Mouse (Mus musculus) hindbrain, postnatal 0 days (tissue): ENCODE data around the gene Elavl2. TPM values are rescaled to one million over a fixed set of nuclear protein-coding genes. Genes with fewer than 3 reads are reported as not detected.
A peak's percentile ranks its signal among the peaks of the same experiment; 100 is the strongest.

Experiments
- ATAC-seq: fragments of 200-750 bp; cut with Nextera tagmentation; 2 replicates; pipeline ENCODE4 v1.8.0; 2017; ENCODE audit warnings: mild to moderate bottlenecking, moderate TSS enrichment, moderate library complexity
- DNase-seq: peaks from one replicate; pipeline ENCODE4 v3.0.0-alpha.2; 2015; ENCODE audit warnings: low spot score
- H3K27ac ChIP-seq: fragments of 300-500 bp; sonication (generic); 2 replicates; pipeline ENCODE4 v1.5.1; 2014; ENCODE audit warnings: mild to moderate bottlenecking
- H3K27me3 ChIP-seq: fragments of 300-500 bp; sonication (generic); 2 replicates; pipeline ENCODE4 v1.6.1; 2014; ENCODE audit warnings: low read length, mixed read lengths; ENCODE audit not compliant: insufficient read depth
- H3K36me3 ChIP-seq: fragments of 300-500 bp; sonication (generic); 2 replicates; pipeline ENCODE4 v1.6.1; 2014; ENCODE audit warnings: low read length, mixed read lengths; ENCODE audit not compliant: insufficient read depth
- H3K4me1 ChIP-seq: fragments of 300-500 bp; sonication (generic); 2 replicates; pipeline ENCODE4 v1.6.1; 2014; ENCODE audit warnings: antibody characterized with exemption, low read length, mixed read lengths; ENCODE audit not compliant: insufficient read depth
- H3K4me2 ChIP-seq: fragments of 300-500 bp; sonication (generic); 2 replicates; pipeline ENCODE4 v1.6.1; 2014; ENCODE audit warnings: low read depth, mild to moderate bottlenecking, low read length, moderate library complexity, mixed read lengths
- H3K4me3 ChIP-seq: fragments of 300-500 bp; sonication (generic); 2 replicates; pipeline ENCODE4 v1.5.1; 2014; ENCODE audit warnings: low read length
- H3K9ac ChIP-seq: fragments of 300-500 bp; sonication (generic); replicated peaks from 2 replicates; pipeline ENCODE4 v1.6.1; 2014; ENCODE audit warnings: mild to moderate bottlenecking, low read length, moderate library complexity, mixed read lengths
- H3K9me3 ChIP-seq: fragments of 300-500 bp; sonication (generic); 2 replicates; pipeline ENCODE4 v1.6.1; 2016; ENCODE audit warnings: low read length, mixed read lengths
- CTCF ChIP-seq: IDR thresholded peaks from 2 replicates; pipeline ENCODE4 v1.5.1; 2016; ENCODE audit warnings: antibody characterized with exemption, control low read depth, low read depth
- WGBS: fragments of 180-500 bp; shearing (Covaris S2); extraction: QIAGEN DNeasy Blood & Tissue Kit; methylation state at CpG from one replicate; pipeline ENCODE4 v1.1.7; 2014; 5-methylcytosine and 5-hydroxymethylcytosine counted together
- polyA plus RNA-seq: library from polyadenylated mRNA; unstranded; fragments of >200 nt; fragmentation: Nextera tagmentation; extraction: Ambion mirVana; gene quantifications from 2 replicates; pipeline ENCODE4 v1.2.1, GENCODE M21; 2015
- total RNA-seq: library from RNA; depleted of rRNA; stranded (reverse); fragments of >200 nt; gene quantifications from 2 replicates; pipeline ENCODE4 v1.2.3, GENCODE M21; 2014; rRNA removed

Gene Elavl2
- total RNA-seq (72.0 and 93.5 TPM in 2 replicates), polyA plus RNA-seq (97.0 and 100 TPM in 2 replicates)

DNA sequence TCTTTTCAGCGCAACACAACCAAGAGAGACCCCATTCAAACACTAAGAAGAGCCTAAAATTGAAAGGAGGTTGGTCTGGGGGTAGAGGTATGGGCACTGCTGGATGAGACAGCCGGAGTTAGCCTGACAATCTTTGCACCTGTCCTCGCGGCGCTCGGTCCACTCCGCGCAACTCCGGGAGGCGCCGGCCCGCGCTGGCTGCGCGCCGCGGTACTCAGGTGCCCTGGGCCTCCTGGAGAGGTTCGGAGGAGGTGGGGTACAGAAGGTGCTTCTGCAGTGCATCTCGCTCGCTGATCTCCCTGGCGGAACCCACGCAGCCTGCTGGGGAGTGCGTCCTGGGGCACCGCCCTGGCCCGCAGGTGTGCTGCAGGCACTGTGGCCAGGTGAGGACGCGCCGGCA, at the start of gene Elavl2:
TSS of gene Elavl2 (minus strand) at position 363 of the 400 bp plus-strand sequence.
- peak within 1 kb of the TSS; percentile 43 for H3K4me3 ChIP-seq
- peak within 1 kb of the TSS; percentile 58 for H3K9ac ChIP-seq
- WGBS = 2% methylated on average over 28 of the region's 28 CpGs
- H3K4me1 ChIP-seq = no peaks in the 10 kb centered on the region
- no peak within 1 kb of the TSS for H3K27ac ChIP-seq
- no peaks in the 10 kb centered on the region for H3K9me3 ChIP-seq
- peak; percentile 71 for ATAC-seq
- H3K4me2 ChIP-seq = peak within 1 kb of the TSS; percentile 72
- TF ChIP-seq CTCF = no peak
- no peaks in the 10 kb centered on the region for H3K27me3 ChIP-seq
- no peaks in the 10 kb centered on the region for H3K36me3 ChIP-seq
- DNase-seq = peak; percentile 21

DNA sequence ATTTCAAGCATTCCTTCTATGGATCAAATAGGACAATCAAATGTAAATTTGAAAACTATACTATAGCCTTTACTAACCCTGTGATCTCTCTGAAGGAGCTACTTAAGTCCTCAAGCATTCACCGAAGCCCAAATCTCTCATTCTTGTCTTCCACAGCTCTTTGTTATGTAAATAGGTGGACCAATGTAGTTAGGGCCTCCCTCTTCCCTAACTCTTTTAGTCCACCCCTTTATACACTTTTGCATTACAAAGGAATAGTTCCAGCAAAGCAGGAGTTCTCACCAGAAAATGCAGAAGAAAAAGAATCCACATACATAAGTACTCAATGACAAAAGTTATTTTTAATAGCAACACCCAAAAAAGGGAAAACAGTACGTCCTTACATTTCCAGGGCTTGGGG, 47.3 kb upstream of the Elavl2 start:
- Histone ChIP-seq H3K9me3 (no peaks in the 10 kb centered on the region), H3K27ac (no peak overlapping the region), H3K4me2 (no peak overlapping the region), H3K9ac (no peak overlapping the region), H3K4me3 (no peak overlapping the region), H3K36me3 (no peaks in the 10 kb centered on the region), H3K27me3 (no peaks in the 10 kb centered on the region), H3K4me1 (no peaks in the 10 kb centered on the region)
- WGBS = 18% methylated on average over 2 of the region's 2 CpGs
- ATAC-seq (no peak), DNase-seq (no peak)
- TF ChIP-seq CTCF = no peak

DNA sequence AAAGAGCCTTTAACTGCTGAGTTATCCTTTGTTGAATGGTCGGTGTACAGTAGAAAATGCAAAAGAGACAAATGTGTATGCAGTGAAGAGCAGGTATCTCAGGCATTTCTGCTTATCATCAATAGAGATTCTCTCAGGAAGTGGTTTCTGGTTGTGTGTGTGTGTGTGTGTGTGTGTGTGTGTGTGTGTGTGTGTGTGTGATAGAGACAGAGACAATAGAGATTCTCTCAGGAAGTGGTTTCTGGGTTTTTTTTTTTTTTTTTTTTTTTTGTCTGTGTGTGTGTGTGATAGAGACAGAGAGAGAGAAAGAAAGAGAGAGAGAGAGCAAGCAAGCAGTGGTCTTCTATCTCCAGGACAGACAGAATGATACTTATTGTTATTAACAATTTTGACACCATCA, 15.0 kb upstream of the Elavl2 start:
- no peak for TF ChIP-seq CTCF
- Histone ChIP-seq H3K4me1 (no peaks in the 10 kb centered on the region), H3K27me3 (no peaks in the 10 kb centered on the region), H3K9ac (no peak overlapping the region), H3K4me3 (no peak overlapping the region), H3K4me2 (no peak overlapping the region), H3K9me3 (0 out of 2 replicates have a peak, but pooled peaks cover 2% of the 10 kb centered on the region), H3K36me3 (no peaks in the 10 kb centered on the region), H3K27ac (no peak overlapping the region)
- DNase-seq = no peak
- ATAC-seq = no peak
- 90% methylated on average over 1 of the region's 1 CpGs for WGBS

DNA sequence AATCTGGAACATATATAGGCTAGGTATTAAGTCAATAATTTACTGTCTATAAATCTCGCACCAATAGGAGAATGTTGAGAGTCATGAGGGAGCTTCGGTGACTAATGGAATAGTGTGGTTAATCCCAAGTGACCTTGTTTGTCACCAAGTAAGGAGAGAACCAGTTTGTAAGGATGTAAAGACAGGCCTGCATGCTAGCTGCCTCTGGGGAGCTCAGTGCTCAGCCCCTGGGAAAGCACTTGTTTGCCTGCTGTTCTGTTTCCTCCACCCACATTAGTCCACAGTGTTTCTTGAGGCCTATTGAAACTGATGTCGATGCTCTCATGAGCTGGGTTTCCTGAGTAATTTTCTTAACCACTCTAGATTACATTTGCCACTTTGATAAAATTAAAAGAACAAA, 4.5 kb upstream of the Elavl2 start:
- no peak overlapping the region for H3K27ac ChIP-seq
- ATAC-seq (no peak), DNase-seq (no peak)
- H3K27me3 ChIP-seq = no peaks in the 10 kb centered on the region
- no peaks in the 10 kb centered on the region for H3K9me3 ChIP-seq
- no peak for TF ChIP-seq CTCF
- H3K9ac ChIP-seq = no peak overlapping the region
- no peak overlapping the region for H3K4me3 ChIP-seq
- WGBS = 72% methylated on average over 3 of the region's 3 CpGs
- H3K4me2 ChIP-seq = no peak overlapping the region
- H3K4me1 ChIP-seq = no peaks in the 10 kb centered on the region
- no peaks in the 10 kb centered on the region for H3K36me3 ChIP-seq

DNA sequence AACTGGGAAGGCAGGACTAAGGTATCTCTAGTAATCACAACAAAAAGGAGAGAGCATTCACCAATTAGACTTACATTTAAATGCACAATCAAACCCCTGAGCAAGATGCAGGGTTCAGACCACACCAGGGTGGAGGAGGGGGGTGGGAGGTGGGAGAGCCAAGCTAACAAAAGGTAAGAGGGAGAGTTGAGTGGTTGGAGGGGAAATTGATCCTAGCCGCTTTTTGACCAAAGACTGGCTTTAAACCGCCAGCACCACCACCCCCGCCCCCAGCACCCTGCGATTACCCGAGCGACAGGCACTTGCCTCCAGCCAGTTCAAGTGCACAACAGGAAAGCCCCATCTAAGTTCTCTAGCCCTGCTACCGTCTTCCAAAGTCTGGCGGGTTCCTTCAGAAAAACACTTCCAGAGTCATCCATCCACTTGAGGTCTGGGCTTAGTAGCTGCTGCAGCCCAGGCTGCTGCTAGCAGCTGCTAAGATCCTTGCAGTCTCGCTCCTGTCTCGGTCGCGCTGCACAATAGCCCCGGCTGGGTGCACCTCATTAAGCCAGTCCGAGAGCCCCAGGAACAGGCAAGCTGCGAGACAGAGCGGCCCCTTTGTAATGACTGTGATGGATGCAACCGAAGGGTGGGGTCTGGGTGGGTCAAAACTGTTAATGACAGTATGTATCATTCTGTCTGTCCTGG, 932 bp downstream of the Elavl2 start:
- H3K9me3 ChIP-seq = no peaks in the 10 kb centered on the region
- no peak overlapping the region for H3K27ac ChIP-seq
- no peaks in the 10 kb centered on the region for H3K36me3 ChIP-seq
- H3K4me3 ChIP-seq = peak overlapping the region; percentile 43
- peak overlapping the region; percentile 58 for H3K9ac ChIP-seq
- DNase-seq = peak; percentile 67
- no peak for TF ChIP-seq CTCF
- no peaks in the 10 kb centered on the region for H3K4me1 ChIP-seq
- WGBS = 2% methylated on average over 17 of the region's 17 CpGs
- peak; percentile 87 for ATAC-seq
- no peaks in the 10 kb centered on the region for H3K27me3 ChIP-seq
- peak overlapping the region; percentile 72 for H3K4me2 ChIP-seq

DNA sequence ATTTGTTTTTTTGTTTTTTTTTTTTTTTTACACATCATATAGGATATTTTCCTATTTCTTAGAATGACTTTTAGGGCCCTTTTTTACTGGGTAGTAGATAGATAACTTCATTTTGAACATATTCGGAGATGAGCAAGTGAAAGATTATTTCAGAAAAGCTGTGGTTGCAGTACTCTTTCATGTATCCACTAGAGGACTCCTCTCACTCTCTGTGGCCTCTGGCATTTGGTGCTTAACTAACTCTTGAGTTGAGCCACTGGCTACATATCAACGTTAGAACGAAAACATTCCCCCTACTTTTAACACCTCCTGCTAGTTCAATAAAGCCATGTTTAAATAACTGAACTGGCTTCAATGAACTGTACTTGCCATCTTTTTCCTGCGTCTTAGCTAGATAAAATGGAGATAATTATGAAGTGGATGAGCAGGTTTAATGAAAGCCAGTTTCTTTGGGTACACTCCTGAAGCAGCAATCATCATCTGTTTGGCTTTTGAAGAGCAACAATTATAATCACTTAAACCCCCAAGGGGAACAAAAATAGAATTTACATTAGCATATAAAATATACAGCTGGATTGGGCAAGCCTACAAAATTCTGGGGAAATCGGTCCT, 8.5 kb downstream of the Elavl2 start:
- no peak overlapping the region for H3K4me2 ChIP-seq
- peak; percentile 46 for TF ChIP-seq CTCF
- H3K9ac ChIP-seq = no peak overlapping the region
- no peaks in the 10 kb centered on the region for H3K27me3 ChIP-seq
- WGBS = 66% methylated on average over 5 of the region's 5 CpGs
- H3K27ac ChIP-seq = no peak overlapping the region
- peak; percentile 31 for DNase-seq
- no peaks in the 10 kb centered on the region for H3K4me1 ChIP-seq
- no peak for ATAC-seq
- H3K4me3 ChIP-seq = no peak overlapping the region
- H3K36me3 ChIP-seq = no peaks in the 10 kb centered on the region
- H3K9me3 ChIP-seq = no peaks in the 10 kb centered on the region

DNA sequence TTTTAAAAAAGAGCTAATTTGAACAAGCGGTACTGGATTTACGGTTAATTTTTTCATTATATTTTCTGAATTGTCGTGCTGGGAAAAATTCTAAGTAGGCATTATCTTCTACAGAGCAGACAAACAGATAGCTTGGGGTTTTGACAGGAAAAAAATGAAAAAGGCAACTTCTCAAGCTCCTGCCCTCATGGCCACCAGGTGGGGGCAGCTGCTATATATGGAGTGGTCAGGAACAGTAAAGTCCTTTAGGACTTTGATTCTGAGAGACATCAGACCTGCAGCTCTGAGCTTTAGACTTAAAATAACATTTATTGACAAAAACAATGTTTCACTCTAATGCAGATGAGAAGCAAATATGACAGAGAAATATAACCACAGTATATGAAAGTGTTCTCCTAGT, 12.9 kb downstream of the Elavl2 start:
- no peaks in the 10 kb centered on the region for H3K36me3 ChIP-seq
- no peaks in the 10 kb centered on the region for H3K9me3 ChIP-seq
- no peak for ATAC-seq
- H3K4me1 ChIP-seq = no peaks in the 10 kb centered on the region
- no peak overlapping the region for H3K27ac ChIP-seq
- no peaks in the 10 kb centered on the region for H3K27me3 ChIP-seq
- H3K4me3 ChIP-seq = no peak overlapping the region
- WGBS = 91% methylated on average over 3 of the region's 3 CpGs
- TF ChIP-seq CTCF = peak; percentile 57
- peak; percentile 33 for DNase-seq
- H3K4me2 ChIP-seq = no peak overlapping the region
- H3K9ac ChIP-seq = no peak overlapping the region
